Mouse (Mus musculus): ENCODE measurements at regions not wholly inside any gene's neighbourhood (a gene's known extent, or its start where the extent isn't known, plus 50 kb on each side); places are given as distances from the start of the nearest gene placed in this dataset.

GRCm38 (mm10) chr11:113146762-113147161, 364.7 kb downstream of the Sox9 start:
- no peak overlapping the region for H3K9ac ChIP-seq (ENCODE audit: insufficient read depth, low read depth)
- DNase-seq (ENCODE audit: extremely low read depth), result no peak
- no peaks in the 10 kb centered on the region for H3K27me3 ChIP-seq (replicated peaks)
- no peaks in the 10 kb centered on the region for H3K79me2 ChIP-seq (replicated peaks; ENCODE audit: control insufficient read depth, extremely low read depth, insufficient read depth, poor library complexity, severe bottlenecking)
- H3K4me2 ChIP-seq (ENCODE audit: insufficient read depth, low read depth, poor library complexity, severe bottlenecking), result no peak overlapping the region
- H3K4me3 ChIP-seq (replicated peaks in 1 of 3; ENCODE audit: low read depth in 2 of 3, low read length in 2 of 3, poor library complexity in 1 of 3), result no peak overlapping the region
- no peaks in the 10 kb centered on the region for H3K9me3 ChIP-seq (replicated peaks; ENCODE audit: low read length)
- no peak for TF ChIP-seq ZC3H11A (IDR thresholded peaks at IDR 0.05; ENCODE audit: low read depth, low read length)
- TF ChIP-seq MAX (IDR thresholded peaks at IDR 0.05; ENCODE audit: low read length), result no peak
- TF ChIP-seq TCF12 (IDR thresholded peaks at IDR 0.05; ENCODE audit: low read depth, low read length), result no peak
- no peak for TF ChIP-seq RAD21 (IDR thresholded peaks at IDR 0.05; ENCODE audit: low read depth, low read length)
- no peak for TF ChIP-seq ZNF384 (IDR thresholded peaks at IDR 0.05; ENCODE audit: low read depth, low read length)
- no peak for TF ChIP-seq JUND (conservative IDR thresholded peaks at IDR 0.05; ENCODE audit: low read depth, low read length)
- no peak for TF ChIP-seq RCOR1 (conservative IDR thresholded peaks at IDR 0.05; ENCODE audit: low read depth, low read length)
- TF ChIP-seq ETS1 (conservative IDR thresholded peaks at IDR 0.05; ENCODE audit: low read depth, low read length), result no peak
- no peak for TF ChIP-seq UBTF (IDR thresholded peaks at IDR 0.05; ENCODE audit: low read depth, low read length)
- TF ChIP-seq JUN (IDR thresholded peaks at IDR 0.05; ENCODE audit: insufficient read depth, low read depth, low read length), result no peak
- no peak for TF ChIP-seq PAX5 (IDR thresholded peaks at IDR 0.05; ENCODE audit: low read length)
- TF ChIP-seq HCFC1 (IDR thresholded peaks at IDR 0.05; ENCODE audit: low read depth, low read length), result no peak
- dilution Hi-C loops (cut with MboI; ENCODE audit: extremely low pct_ligation_motif_present, extremely low pct_unique_long_range_greater_than_20kb, low sequenced_read_pairs), result no loop called here
- in situ Hi-C loops (cut with MboI; ENCODE audit: low pct_ligation_motif_present, low pct_unique_long_range_greater_than_20kb, low sequenced_read_pairs), result no loop called here
- H3K36me3 ChIP-seq (replicated peaks in 1 of 2; ENCODE audit: control insufficient read depth in 1 of 2, insufficient read depth in 1 of 2, low read length in 1 of 2), result peaks cover 0 to 24% of the 10 kb centered on the region in 2 experiments
- H3K27ac ChIP-seq (ENCODE audit: insufficient read depth, low read depth), result no peak overlapping the region
- H3K4me1 ChIP-seq (ENCODE audit: control insufficient read depth in 1 of 2, insufficient read depth in 2 of 2), result no peaks in the 10 kb centered on the region

- H3K4me1 ChIP-seq (ENCODE audit: control insufficient read depth in 1 of 2, insufficient read depth in 2 of 2), result no peaks in the 10 kb centered on the region
- TF ChIP-seq TBP (conservative IDR thresholded peaks at IDR 0.05; ENCODE audit: low read depth, low read length) (no peak), KAT2A (IDR thresholded peaks at IDR 0.05; ENCODE audit: insufficient replicate concordance, low read length) (no peak), RCOR1 (conservative IDR thresholded peaks at IDR 0.05; ENCODE audit: low read depth, low read length) (no peak), TCF12 (IDR thresholded peaks at IDR 0.05; ENCODE audit: low read depth, low read length) (no peak), SMC3 (IDR thresholded peaks at IDR 0.05; ENCODE audit: low read depth, low read length) (no peak), NELFE (IDR thresholded peaks at IDR 0.05; ENCODE audit: low read depth, low read length) (no peak), ZMIZ1 (IDR thresholded peaks at IDR 0.05; ENCODE audit: low read depth, low read length) (no peak), PAX5 (IDR thresholded peaks at IDR 0.05; ENCODE audit: low read length) (no peak), USF2 (conservative IDR thresholded peaks at IDR 0.05; ENCODE audit: low read depth, low read length) (no peak), BHLHE40 (IDR thresholded peaks at IDR 0.05; ENCODE audit: low read depth, low read length) (no peak), ELF1 (IDR thresholded peaks at IDR 0.05; ENCODE audit: low read depth, low read length) (no peak), MXI1 (IDR thresholded peaks at IDR 0.05; ENCODE audit: low read depth, low read length) (no peak), ETS1 (conservative IDR thresholded peaks at IDR 0.05; ENCODE audit: low read depth, low read length) (no peak), ZC3H11A (IDR thresholded peaks at IDR 0.05; ENCODE audit: low read depth, low read length) (no peak)
- dilution Hi-C loops (cut with MboI; ENCODE audit: extremely low pct_ligation_motif_present, extremely low pct_unique_long_range_greater_than_20kb, low sequenced_read_pairs) (no loop called here), in situ Hi-C loops (cut with MboI; ENCODE audit: low pct_ligation_motif_present, low pct_unique_long_range_greater_than_20kb, low sequenced_read_pairs) (no loop called here)
- no peak overlapping the region for H3K4me3 ChIP-seq (replicated peaks in 1 of 3; ENCODE audit: low read depth in 2 of 3, low read length in 2 of 3, poor library complexity in 1 of 3)
- H3K36me3 ChIP-seq (replicated peaks in 1 of 2; ENCODE audit: control insufficient read depth in 1 of 2, insufficient read depth in 1 of 2, low read length in 1 of 2), result peaks cover 0 to 26% of the 10 kb centered on the region in 2 experiments
- no peaks in the 10 kb centered on the region for H3K9me3 ChIP-seq (replicated peaks; ENCODE audit: low read length)
- no peaks in the 10 kb centered on the region for H3K79me2 ChIP-seq (replicated peaks; ENCODE audit: control insufficient read depth, extremely low read depth, insufficient read depth, poor library complexity, severe bottlenecking)
- H3K27ac ChIP-seq (ENCODE audit: insufficient read depth, low read depth), result no peak overlapping the region
- no peaks in the 10 kb centered on the region for H3K27me3 ChIP-seq (replicated peaks)
- H3K4me2 ChIP-seq (ENCODE audit: insufficient read depth, low read depth, poor library complexity, severe bottlenecking), result no peak overlapping the region
- no peak for DNase-seq (ENCODE audit: extremely low read depth)
- no peak overlapping the region for H3K9ac ChIP-seq (ENCODE audit: insufficient read depth, low read depth)
Observed at GRCm38 (mm10) chr11:113147535-113148197, 365.6 kb downstream of the Sox9 start.
